Mouse (Mus musculus) kidney, postnatal 0 days (tissue): ENCODE measurements at regions not wholly inside any gene's neighbourhood (a gene's known extent, or its start where the extent isn't known, plus 50 kb on each side); places are given as distances from the start of the nearest gene placed in this dataset.
A peak's percentile ranks its signal among the peaks of the same experiment; 100 is the strongest.

Experiments used
- ATAC-seq: fragments of 200-750 bp; cut with Nextera tagmentation; replicated peaks from 2 replicates; pipeline ENCODE4 v1.8.0; 2017; ENCODE audit warnings: low read depth, moderate number of reproducible peaks, moderate TSS enrichment, moderate library complexity; ENCODE audit not compliant: low FRiP score
- DNase-seq: peaks from one replicate; pipeline ENCODE4 v3.0.0-alpha.2; 2016; ENCODE audit warnings: low spot score
- H3K27ac ChIP-seq: fragments of 300-500 bp; sonication (generic); 2 replicates; pipeline ENCODE4 v1.5.1; 2014; ENCODE audit warnings: mild to moderate bottlenecking
- H3K27me3 ChIP-seq: fragments of 300-500 bp; sonication (generic); 2 replicates; pipeline ENCODE4 v1.6.1; 2014; ENCODE audit warnings: low read length, mixed read lengths; ENCODE audit not compliant: insufficient read depth
- H3K36me3 ChIP-seq: fragments of 300-500 bp; sonication (generic); 2 replicates; pipeline ENCODE4 v1.6.1; 2014; ENCODE audit warnings: low read length, mixed read lengths; ENCODE audit not compliant: insufficient read depth
- H3K4me1 ChIP-seq: fragments of 300-500 bp; sonication (generic); replicated peaks from 2 replicates; pipeline ENCODE4 v1.6.1; 2014; ENCODE audit warnings: antibody characterized with exemption, low read length, mixed read lengths; ENCODE audit not compliant: insufficient read depth
- H3K4me2 ChIP-seq: fragments of 300-500 bp; sonication (generic); 2 replicates; pipeline ENCODE4 v1.6.1; 2014; ENCODE audit warnings: mild to moderate bottlenecking, low read length, moderate library complexity, mixed read lengths
- H3K4me3 ChIP-seq: fragments of 300-500 bp; sonication (generic); replicated peaks from 2 replicates; pipeline ENCODE4 v1.5.1; 2014; ENCODE audit warnings: low read depth, low read length
- H3K9ac ChIP-seq: fragments of 300-500 bp; sonication (generic); 2 replicates; pipeline ENCODE4 v1.6.1; 2014; ENCODE audit warnings: low read depth, low read length
- H3K9me3 ChIP-seq: fragments of 300-500 bp; sonication (generic); replicated peaks from 2 replicates; pipeline ENCODE4 v1.6.1; 2016; ENCODE audit warnings: low read length, inconsistent platforms, mixed read lengths
- CTCF ChIP-seq: IDR thresholded peaks from 2 replicates; pipeline ENCODE4 v1.5.1; 2016; ENCODE audit warnings: antibody characterized with exemption, low read depth, mild to moderate bottlenecking, moderate library complexity
- WGBS: fragments of 180-500 bp; shearing (Covaris S2); extraction: QIAGEN DNeasy Blood & Tissue Kit; methylation state at CpG from one replicate; pipeline ENCODE4 v1.1.7; 2014; 5-methylcytosine and 5-hydroxymethylcytosine counted together

DNA sequence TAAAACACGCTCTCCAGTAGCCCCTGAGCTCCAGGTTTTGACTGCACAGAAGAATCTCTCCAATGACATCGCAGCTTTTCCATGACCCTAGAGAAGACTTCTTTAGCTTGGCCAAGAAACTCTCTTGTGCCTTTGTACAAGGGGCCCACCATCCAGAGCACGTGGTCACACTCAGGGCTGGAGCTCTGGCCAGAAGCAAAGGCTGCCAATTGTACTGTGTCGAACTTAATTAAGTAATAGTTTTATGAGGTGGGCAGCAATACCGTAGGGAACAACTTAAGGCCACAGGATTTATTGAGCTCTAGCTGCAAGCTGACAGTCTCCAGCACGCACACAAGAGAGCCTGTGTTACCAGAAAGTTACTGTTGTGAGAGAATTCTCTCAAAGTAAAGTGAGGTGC, 85.1 kb downstream of the Foxf2 start:
- Histone ChIP-seq H3K4me2 (no peak overlapping the region), H3K9me3 (no peaks in the 10 kb centered on the region), H3K4me3 (no peak overlapping the region), H3K9ac (no peak overlapping the region), H3K27ac (no peak overlapping the region), H3K36me3 (no peaks in the 10 kb centered on the region), H3K27me3 (no peaks in the 10 kb centered on the region), H3K4me1 (no peaks in the 10 kb centered on the region)
- no peak for ATAC-seq
- no peak for DNase-seq
- 39% methylated on average over 6 of the region's 6 CpGs for WGBS
- TF ChIP-seq CTCF = no peak

GRCm38 (mm10) chr13:31715683-31716082, 90.1 kb downstream of the Foxf2 start:
- no peak overlapping the region for H3K4me2 ChIP-seq
- no peak for ATAC-seq
- H3K27me3 ChIP-seq = no peaks in the 10 kb centered on the region
- H3K9me3 ChIP-seq = no peaks in the 10 kb centered on the region
- no peak overlapping the region for H3K4me3 ChIP-seq
- no peak overlapping the region for H3K9ac ChIP-seq
- DNase-seq = peak; percentile 31
- TF ChIP-seq CTCF = no peak
- no peaks in the 10 kb centered on the region for H3K36me3 ChIP-seq
- WGBS = 24% methylated on average over 2 of the region's 2 CpGs
- no peak overlapping the region for H3K27ac ChIP-seq
- no peaks in the 10 kb centered on the region for H3K4me1 ChIP-seq

GRCm38 (mm10) chr13:31716771-31717170, 89.7 kb upstream of the Foxc1 start:
- DNase-seq = no peak
- Histone ChIP-seq H3K4me1 (no peaks in the 10 kb centered on the region), H3K9me3 (no peaks in the 10 kb centered on the region), H3K27me3 (no peaks in the 10 kb centered on the region), H3K27ac (no peak overlapping the region), H3K36me3 (no peaks in the 10 kb centered on the region), H3K4me3 (no peak overlapping the region), H3K4me2 (no peak overlapping the region), H3K9ac (no peak overlapping the region)
- TF ChIP-seq CTCF = no peak
- ATAC-seq = no peak
- WGBS = 9% methylated on average over 2 of the region's 2 CpGs

DNA sequence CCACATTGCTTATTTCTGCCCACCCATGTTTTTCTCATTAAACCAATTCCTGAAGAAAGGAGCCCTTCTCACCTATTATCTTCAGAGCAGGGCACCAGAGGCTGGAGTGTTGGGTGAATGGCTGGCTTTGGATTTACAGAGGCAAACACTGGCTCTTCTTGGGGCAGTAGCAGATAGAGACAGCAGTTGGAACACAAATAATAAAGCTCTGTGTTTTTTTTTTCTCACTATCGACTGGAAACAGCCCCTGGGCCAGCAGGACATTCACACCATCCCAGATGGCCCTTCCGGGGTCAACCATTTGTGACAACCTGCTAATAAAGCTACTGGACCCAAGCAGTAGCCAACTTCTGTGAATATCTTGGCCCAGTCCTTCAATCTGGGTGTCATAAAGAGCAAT, 85.7 kb upstream of the Foxc1 start:
- H3K9ac ChIP-seq = no peak overlapping the region
- no peak overlapping the region for H3K4me2 ChIP-seq
- no peaks in the 10 kb centered on the region for H3K4me1 ChIP-seq
- ATAC-seq (no peak), DNase-seq (no peak)
- TF ChIP-seq CTCF = no peak
- no peaks in the 10 kb centered on the region for H3K9me3 ChIP-seq
- H3K27ac ChIP-seq = no peak overlapping the region
- 17% methylated on average over 2 of the region's 2 CpGs for WGBS
- H3K36me3 ChIP-seq = no peaks in the 10 kb centered on the region
- no peaks in the 10 kb centered on the region for H3K27me3 ChIP-seq
- H3K4me3 ChIP-seq = no peak overlapping the region

- no peak overlapping the region for H3K4me3 ChIP-seq
- no peak overlapping the region for H3K27ac ChIP-seq
- H3K4me1 ChIP-seq = no peaks in the 10 kb centered on the region
- WGBS = 83% methylated on average over 2 of the region's 2 CpGs
- no peak for ATAC-seq
- TF ChIP-seq CTCF = no peak
- H3K9me3 ChIP-seq = no peaks in the 10 kb centered on the region
- no peak overlapping the region for H3K4me2 ChIP-seq
- DNase-seq = no peak
- no peak overlapping the region for H3K9ac ChIP-seq
- H3K36me3 ChIP-seq = no peaks in the 10 kb centered on the region
- H3K27me3 ChIP-seq = no peaks in the 10 kb centered on the region
These were observed 77.6 kb upstream of the Foxc1 start for GRCm38 (mm10) chr13:31728862-31729261.

DNA sequence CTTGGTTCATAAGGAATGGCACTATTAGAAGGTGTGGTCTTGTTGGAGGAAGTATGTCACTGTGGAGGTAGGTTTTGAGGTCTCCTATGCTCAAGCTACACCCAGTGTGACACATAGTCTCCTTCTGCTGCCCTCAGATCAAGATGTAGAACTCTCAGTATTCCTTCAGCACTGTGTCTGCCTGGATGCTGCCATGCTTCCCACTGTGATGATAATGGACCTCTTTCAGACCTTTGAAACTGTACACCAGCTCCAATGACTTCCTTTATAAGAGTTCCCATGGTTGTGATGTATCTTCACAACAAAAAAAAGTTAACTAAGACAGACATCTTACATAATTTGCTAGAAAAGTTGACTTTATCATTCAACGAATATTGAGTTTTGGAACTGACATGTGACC, 60.2 kb upstream of the Foxc1 start:
- TF ChIP-seq CTCF = no peak
- 92% methylated on average over 1 of the region's 1 CpGs for WGBS
- H3K27ac ChIP-seq = no peak overlapping the region

More for the DNA sequence above, 60.2 kb upstream of the Foxc1 start:
- Histone ChIP-seq H3K9me3 (no peaks in the 10 kb centered on the region), H3K4me1 (no peaks in the 10 kb centered on the region), H3K36me3 (no peaks in the 10 kb centered on the region), H3K9ac (no peak overlapping the region), H3K4me3 (no peak overlapping the region), H3K4me2 (no peak overlapping the region), H3K27me3 (no peaks in the 10 kb centered on the region)
- ATAC-seq (no peak), DNase-seq (no peak)
